Comparison of ENCODE assay signal across 20 mouse cellular contexts in the genomic region with DNA sequence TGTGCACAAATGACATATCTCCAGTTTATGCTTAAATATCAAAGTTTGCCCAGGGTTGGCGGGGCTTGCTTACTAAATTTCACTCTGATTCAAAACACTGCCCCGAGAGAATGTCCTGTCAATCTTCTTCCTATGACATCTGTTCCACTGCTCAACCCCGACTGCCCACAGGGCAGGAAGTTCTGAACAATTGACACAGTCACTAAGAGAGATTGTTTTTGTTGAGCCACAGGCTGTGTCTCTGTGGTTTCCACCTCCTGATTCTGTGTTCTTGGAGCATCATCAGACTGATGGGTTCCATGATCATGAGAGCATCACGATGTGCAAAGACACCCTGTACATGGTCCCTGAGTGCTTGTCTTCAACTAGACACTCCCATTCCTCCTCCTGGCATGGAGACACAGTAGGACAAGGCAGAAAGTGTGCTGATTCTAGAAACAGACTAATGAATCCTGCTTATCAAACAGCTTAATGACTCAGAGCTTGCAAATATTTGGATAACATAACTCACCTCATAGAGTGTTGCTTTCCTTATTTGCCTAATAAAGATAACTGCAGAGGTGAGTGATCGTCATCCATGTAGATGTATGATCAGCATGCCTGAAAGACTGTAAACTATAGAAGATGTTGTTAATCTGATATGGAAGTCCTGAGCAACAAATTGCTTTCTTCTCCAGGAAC.
DNase-seq lines count a peak whose midpoint lies in the region; ATAC-seq and TF ChIP-seq lines count a peak whose summit lies in the region.
"Had no signal": no experiment of that assay in that cellular context is flagged by ENCODE, and none has a peak within 500 bp of the region (broad histone marks: within the 10 kb centered on the region; RNA-seq: fewer than 3 reads in every experiment).

No protein-coding gene starts in this region.

- H3K4me3 ChIP-seq in lung, postnatal 0 days (ENCODE audit: low read depth, low read length): no peak overlapping the region
- no peak overlapping the region for H3K4me3 ChIP-seq in hindbrain, embryonic 10.5 days
- H3K4me3 ChIP-seq: limb, embryonic 12.5 days; liver, embryonic 12.5 days; midbrain, embryonic 13.5 days had no signal

- no peaks in the 10 kb centered on the region for H3K9me3 ChIP-seq in lung, postnatal 0 days (ENCODE audit: low read length)
- H3K9me3 ChIP-seq in hindbrain, embryonic 10.5 days: no peaks in the 10 kb centered on the region
- H3K9me3 ChIP-seq: limb, embryonic 12.5 days; liver, embryonic 12.5 days; midbrain, embryonic 13.5 days had no signal

- no peaks in the 10 kb centered on the region for H3K27me3 ChIP-seq in lung, postnatal 0 days (replicated peaks; ENCODE audit: insufficient read depth, low read length)
- no peaks in the 10 kb centered on the region for H3K27me3 ChIP-seq in hindbrain, embryonic 10.5 days (ENCODE audit: insufficient read depth, poor library complexity, severe bottlenecking)
- H3K27me3 ChIP-seq: limb, embryonic 12.5 days; liver, embryonic 12.5 days; midbrain, embryonic 13.5 days had no signal

- no peak overlapping the region for H3K27ac ChIP-seq in lung, postnatal 0 days (ENCODE audit: low read length)
- no peak overlapping the region for H3K27ac ChIP-seq in hindbrain, embryonic 10.5 days
- H3K27ac ChIP-seq: liver, embryonic 12.5 days; midbrain, embryonic 13.5 days had no signal

- no peak overlapping the region for H3K4me2 ChIP-seq in lung, postnatal 0 days (replicated peaks; ENCODE audit: low read depth, low read length)
- H3K4me2 ChIP-seq: limb, embryonic 12.5 days; liver, embryonic 12.5 days; midbrain, embryonic 13.5 days had no signal

- no peaks in the 10 kb centered on the region for H3K36me3 ChIP-seq in lung, postnatal 0 days (ENCODE audit: insufficient read depth, low read length)
- H3K36me3 ChIP-seq in hindbrain, embryonic 10.5 days: no peaks in the 10 kb centered on the region
- H3K36me3 ChIP-seq: limb, embryonic 12.5 days; liver, embryonic 12.5 days; midbrain, embryonic 13.5 days had no signal

- ATAC-seq in activated CD4-positive, CD25-positive, alpha-beta regulatory T cell, adult 4 months: peak; percentile 80
- ATAC-seq in lung, postnatal 0 days: peak; percentile 68
- ATAC-seq: forebrain, embryonic 16.5 days; liver, embryonic 12.5 days; midbrain, embryonic 13.5 days had no signal

- WGBS in lung, postnatal 0 days: 60% methylated on average over 5 of the region's 5 CpGs
- WGBS in hindbrain, embryonic 10.5 days: 58% methylated on average over 5 of the region's 5 CpGs

- DNase-seq in 3T3-L1 (ENCODE audit: low read depth, low spot score) (peak; percentile 48), 416B (ENCODE audit: low read depth) (peak; percentile 46)
- peak; percentile 60 for DNase-seq in lung, postnatal 0 days (ENCODE audit: low spot score)
- DNase-seq in neural tube, embryonic 10.5 days (ENCODE audit: extremely low spot score, low spot score): no peak
- no peak for DNase-seq in hindbrain, embryonic 10.5 days (ENCODE audit: low spot score)
- no peak for DNase-seq in spleen, postnatal 36 days (ENCODE audit: low spot score in 2 of 2)
- DNase-seq in layer of hippocampus, adult 9-10 months (ENCODE audit: low spot score): no peak
- DNase-seq: adrenal gland, postnatal 14 days; cerebellum, postnatal 14 days; embryo, embryonic 11 days; heart, postnatal 4 days; kidney, adult 8-10 months; kidney, postnatal 25 days; layer of hippocampus, adult 9-11 months; thymus, adult 2 months had no signal

- H3K4me1 ChIP-seq in lung, postnatal 0 days (ENCODE audit: insufficient read depth, low read depth, low read length): no peaks in the 10 kb centered on the region
- H3K4me1 ChIP-seq in hindbrain, embryonic 10.5 days (replicated peaks): no peaks in the 10 kb centered on the region
- H3K4me1 ChIP-seq: liver, embryonic 12.5 days; midbrain, embryonic 13.5 days had no signal

- no peak for TF ChIP-seq CTCF in lung, postnatal 0 days (IDR thresholded peaks at IDR 0.05)

- H3K9ac ChIP-seq in lung, postnatal 0 days (replicated peaks; ENCODE audit: low read depth): no peak overlapping the region
- H3K9ac ChIP-seq: limb, embryonic 12.5 days; liver, embryonic 12.5 days; midbrain, embryonic 13.5 days had no signal

- peak; percentile 52 for TF ChIP-seq EP300 in lung, postnatal 0 days (IDR thresholded peaks at IDR 0.05)

Comparison
In these comparisons a context has a peak if more than half of its experiments do, and no peak if none do; other contexts are left out.
1. DNase-seq: peak in 3T3-L1 (single experiment), 416B (single experiment) and lung, postnatal 0 days (single experiment); none in neural tube, embryonic 10.5 days (single experiment), hindbrain, embryonic 10.5 days (single experiment), spleen, postnatal 36 days (0 of 2) and layer of hippocampus, adult 9-10 months (single experiment).